Mouse (Mus musculus): Measurements from ENCODE around the gene Olfr722.
"Not testable (repeated sequence)": the region's sequence is repeated elsewhere in the genome, so short reads cannot be mapped to it uniquely, and the experiment has no call there.

The Olfr722 gene

GRCm38 (mm10) chr14:49901899-49902298 is at the start of gene Olfr722:
Gene Olfr722 (minus strand): TSS chr14:49901999.
- DNase-seq (ENCODE audit: low spot score in 2 of 2): no peak

DNA sequence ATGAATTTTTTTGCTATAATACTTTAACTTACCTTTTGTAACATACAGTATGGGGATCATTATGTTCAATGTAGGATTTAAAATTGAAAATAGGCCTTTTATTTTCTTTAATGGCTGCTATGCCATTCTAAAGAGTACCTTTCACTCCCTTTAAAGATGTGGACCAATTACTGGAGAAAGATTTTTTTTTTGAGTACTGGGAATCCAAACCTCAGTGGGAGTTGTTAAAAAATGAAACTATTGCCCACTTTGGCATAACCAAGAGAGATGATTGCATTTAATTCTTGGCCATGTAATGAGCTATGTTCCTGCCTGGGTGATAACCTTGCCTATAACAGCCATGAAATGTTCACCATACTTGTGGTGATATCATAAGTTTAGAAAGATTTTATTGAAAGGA is 29.9 kb upstream of the Olfr722 start, which contains the start of gene Olfr723:
TSS of gene Olfr723 (minus strand) at position 101 of the 400 bp plus-strand sequence.
- not testable (repeated sequence) for DNase-seq (ENCODE audit: low spot score in 2 of 2)

DNA sequence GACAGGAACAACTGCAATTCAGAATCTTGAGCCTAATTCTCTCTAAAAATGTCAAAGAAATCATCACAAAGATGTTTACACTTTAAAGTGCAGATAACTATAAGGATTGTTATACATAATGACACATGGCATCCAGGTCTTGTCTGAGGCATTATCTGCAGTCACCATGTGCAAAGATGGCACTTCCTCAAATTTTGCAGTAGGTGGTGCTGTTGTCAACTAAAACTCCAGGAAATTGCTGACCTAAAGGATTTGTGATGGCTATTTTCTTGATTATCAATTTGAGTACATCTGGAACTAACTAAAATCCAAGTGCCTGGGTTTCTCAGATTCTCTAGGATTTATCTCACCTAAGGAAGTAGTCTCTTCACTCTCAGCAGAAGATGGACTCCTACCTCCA is 41.4 kb downstream of the Olfr722 start:
- no peak for DNase-seq (ENCODE audit: low spot score in 2 of 2)
